Mouse (Mus musculus): ENCODE measurements around the gene Cym.

Gene Cym

DNA sequence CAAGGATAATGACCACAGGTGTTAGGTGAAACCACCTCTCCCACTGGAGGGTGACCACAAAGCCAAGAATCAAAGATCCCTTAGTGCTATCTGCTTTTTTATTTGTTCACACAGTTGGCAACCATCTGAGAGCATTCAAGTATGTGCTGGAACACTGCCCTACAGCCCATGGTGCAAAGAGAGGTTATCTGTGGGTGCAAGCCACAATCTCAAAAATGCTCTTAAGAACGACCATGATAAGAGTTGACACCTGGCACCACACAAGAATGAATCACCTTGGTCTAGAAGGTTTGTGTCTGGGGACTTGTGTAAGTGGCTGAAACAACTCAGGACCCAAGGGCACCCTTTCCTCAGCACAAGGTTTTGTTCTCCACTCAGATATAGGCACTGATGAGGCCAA, 1.7 kb upstream of the Cym start:
- no peak for DNase-seq (ENCODE audit: low spot score in 2 of 2)

DNA sequence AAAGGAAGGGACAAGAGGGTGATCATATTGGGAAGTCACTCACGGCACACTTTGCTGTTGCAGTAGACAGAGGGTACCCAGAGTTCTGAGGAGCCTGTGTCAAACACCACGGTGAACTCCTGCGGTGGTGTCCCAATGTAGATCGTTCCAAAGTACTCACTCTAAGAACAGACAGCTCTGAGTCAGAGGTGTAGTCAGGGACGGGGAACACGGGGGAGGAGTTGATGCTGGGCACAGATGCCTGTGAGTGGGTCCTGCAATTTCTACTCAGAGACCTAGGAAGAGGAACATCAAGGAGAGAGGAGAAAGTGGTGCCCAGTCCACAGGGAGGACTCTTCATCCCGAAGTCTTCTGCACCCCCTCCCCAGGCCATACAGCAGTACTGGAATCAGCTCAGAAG, 3.0 kb downstream of the Cym start:
- no peak for DNase-seq (ENCODE audit: low spot score in 2 of 2)

- DNase-seq (ENCODE audit: low spot score in 2 of 2): no peak
These were observed 4.4 kb downstream of the Cym start for GRCm38 (mm10) chr3:107217101-107217480.

DNA sequence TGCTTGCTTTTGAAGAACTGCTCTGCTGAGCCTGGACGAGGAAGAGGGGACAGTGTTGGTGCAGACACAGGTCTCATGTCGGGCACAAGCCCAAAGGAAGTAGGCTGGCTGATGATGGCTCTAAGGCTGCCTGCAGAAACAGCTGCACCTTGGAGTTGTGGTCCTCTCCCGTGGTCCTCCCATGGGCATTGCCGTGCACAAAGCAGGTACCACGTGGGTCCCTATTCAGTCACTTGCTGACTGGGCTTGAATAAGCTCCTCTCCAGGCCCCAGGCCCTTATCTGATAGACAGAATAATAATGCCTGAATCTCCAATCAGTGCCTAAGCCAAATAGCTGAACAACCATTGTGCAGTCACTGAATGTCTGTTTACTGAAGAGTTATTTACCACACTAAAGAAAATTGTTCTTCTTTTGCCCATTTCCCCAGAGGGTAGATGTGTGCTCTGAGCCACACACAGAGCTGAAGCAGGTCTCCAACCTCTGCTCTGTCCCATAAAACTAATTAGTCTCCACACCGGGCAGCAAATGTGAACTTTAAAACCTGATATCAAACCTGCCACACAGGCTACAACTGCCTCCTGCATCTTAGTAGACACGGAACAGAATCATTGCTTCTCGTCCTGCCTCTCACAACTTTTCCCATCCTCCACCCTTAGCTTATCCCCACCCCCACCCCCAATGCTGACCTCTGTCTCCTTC, 5.0 kb downstream of the Cym start:
- DNase-seq (ENCODE audit: low spot score in 2 of 2): no peak

DNA sequence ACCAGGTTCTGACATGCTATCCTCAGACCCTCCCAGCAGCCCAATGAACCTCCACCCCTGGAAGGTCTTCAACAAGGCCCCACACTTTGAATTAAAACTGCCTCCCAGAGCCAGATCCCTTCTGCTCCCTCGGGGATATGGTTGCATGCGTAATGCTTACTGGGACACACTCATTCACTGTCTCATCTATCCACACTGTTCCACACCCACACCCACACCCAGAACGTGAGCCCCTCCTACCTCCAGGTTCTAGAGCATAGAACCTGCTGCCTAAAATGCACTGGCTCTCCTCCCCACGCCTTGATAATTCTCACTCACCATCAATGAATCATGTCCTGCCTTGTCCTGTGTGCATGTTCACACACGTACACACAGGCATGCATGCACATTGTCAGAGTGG, 6.9 kb downstream of the Cym start:
- no peak for DNase-seq (ENCODE audit: low spot score in 2 of 2)

- no peak for DNase-seq (ENCODE audit: low spot score in 2 of 2)
These were observed 13.8 kb downstream of the Cym start for GRCm38 (mm10) chr3:107207625-107208253.

DNA sequence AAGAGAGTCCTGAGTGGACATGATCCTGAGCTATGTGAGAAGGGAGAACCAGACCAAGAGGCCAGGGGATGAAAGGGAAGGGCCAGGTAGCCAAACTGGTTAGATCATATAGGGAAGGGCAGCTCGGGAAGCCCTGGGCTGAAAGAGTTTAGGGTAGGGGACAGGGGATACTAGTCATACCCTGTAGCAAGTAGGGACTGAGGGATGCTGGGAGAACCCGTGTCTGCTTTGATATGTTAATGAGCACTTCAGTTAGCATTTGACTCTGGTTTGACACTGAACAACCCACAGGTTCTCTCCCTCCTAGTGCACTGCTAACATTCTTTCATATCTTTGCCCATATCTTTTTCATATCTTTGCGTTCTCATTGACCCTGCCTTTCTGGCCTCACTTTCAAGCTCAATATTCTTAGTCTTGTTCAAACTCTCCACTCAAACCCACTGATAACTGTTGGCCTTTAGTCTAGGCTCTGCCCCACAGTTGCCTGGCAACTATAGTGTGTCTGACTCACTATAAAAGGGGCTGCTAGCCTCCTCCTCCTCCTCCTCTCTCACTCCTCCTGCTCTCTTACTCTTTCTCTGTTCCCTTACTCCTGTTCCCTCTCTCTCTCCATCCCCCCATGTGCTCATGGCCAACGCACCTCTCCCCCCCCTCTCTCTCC, 14.9 kb downstream of the Cym start:
- DNase-seq (ENCODE audit: low spot score in 2 of 2): no peak

DNA sequence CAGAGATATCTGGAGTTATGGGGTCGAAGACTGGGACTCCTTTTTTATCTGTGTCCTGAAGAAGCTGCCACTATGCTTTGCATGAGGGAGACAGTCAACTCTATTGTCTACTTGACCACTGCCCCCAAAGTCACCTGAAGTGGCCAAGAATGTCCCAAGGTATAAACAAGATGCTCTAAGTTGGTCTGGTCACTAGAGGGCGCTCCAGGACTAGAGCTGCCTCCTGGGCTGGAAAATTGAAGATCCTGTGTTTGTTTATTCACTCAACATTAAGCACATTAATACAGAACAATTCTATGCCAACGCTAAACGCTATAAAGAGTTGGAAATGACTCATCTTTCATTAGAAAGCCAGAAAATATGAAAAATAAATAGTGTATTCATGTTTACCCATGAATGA, 15.5 kb downstream of the Cym start:
- peak; percentile 36 to 75 for DNase-seq (ENCODE audit: low spot score in 2 of 2)

GRCm38 (mm10) chr3:107205170-107205569, 16.4 kb downstream of the Cym start:
- DNase-seq (ENCODE audit: low spot score in 2 of 2): no peak

- DNase-seq (ENCODE audit: low spot score in 2 of 2): no peak
These were observed 17.1 kb downstream of the Cym start for GRCm38 (mm10) chr3:107204413-107204812.

GRCm38 (mm10) chr3:107201310-107202180, 20.0 kb downstream of the Cym start:
- no peak for DNase-seq (ENCODE audit: low spot score in 2 of 2)

- DNase-seq (ENCODE audit: low spot score in 2 of 2): peak in 1 of 2 experiments; percentile 22
These were observed 33.2 kb downstream of the Cym start for GRCm38 (mm10) chr3:107188226-107188899.

DNA sequence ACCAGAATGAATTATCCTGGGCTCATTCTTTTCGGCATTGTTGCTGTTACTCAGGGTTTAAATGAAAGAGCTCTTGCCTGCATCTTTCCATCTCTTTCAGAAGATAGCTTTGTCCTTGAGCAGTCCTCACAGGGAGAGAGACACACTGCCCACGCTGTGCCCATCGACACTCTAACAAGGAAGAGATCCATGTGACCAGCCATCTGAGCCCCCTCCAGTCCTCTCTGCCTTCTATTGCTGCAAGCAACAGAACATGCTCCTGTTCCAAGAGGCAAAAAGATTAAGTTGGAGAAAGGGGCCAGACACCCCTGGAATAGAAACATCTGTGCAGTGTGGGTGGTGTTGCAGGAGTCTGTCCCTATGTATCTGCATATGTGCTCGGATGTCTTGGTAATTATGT, 34.5 kb downstream of the Cym start:
- DNase-seq (ENCODE audit: low spot score in 2 of 2): no peak

GRCm38 (mm10) chr3:107185597-107185996, 35.9 kb downstream of the Cym start:
- no peak for DNase-seq (ENCODE audit: low spot score in 2 of 2)

DNA sequence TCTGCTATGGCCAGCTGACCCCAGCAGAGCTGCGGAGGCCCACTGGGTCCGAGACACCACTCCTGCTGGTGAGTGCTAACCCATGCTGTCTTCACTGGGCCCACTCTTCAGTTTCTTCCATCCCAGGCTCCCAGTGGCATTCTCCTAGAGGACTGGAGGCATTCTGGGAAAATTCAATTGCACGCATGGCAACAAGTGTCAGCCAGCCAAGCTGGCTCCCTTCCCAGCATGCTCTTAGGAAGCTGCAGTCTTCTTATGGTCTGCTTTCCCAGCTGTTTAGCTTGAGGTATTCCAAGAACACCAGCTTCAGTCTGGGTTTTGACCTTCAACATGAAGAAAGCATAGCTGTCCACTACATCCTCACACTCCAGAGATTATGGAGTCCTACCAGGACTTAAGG, 38.4 kb downstream of the Cym start:
- no peak for DNase-seq (ENCODE audit: low spot score in 2 of 2)

DNA sequence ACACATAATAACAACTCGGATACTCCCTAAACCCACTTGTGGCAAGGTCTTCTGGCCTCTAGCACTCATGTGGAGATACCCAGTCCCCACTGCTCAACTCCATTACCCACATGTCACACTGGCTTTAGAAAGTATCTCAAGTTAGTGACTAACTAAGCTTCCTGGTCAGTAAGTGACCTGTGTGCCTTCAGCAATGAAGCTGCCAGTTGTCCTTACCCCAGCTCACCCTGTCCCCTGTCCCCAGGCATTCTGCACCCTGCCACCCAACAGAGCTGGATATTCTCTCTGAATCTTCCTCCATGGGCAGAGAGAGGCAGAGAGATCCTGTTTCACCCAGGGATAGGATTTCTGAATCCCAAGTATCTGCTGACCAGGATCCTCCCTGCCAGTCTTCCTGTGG, 38.8 kb downstream of the Cym start, which contains the start of gene Kcna10:
Gene Kcna10 (plus strand): TSS at position 301 of the 400 bp plus-strand sequence.
- no peak for DNase-seq (ENCODE audit: low spot score in 2 of 2)

GRCm38 (mm10) chr3:107180860-107181259, 40.7 kb downstream of the Cym start:
- DNase-seq (ENCODE audit: low spot score in 2 of 2): no peak

GRCm38 (mm10) chr3:107176501-107176900, 45.0 kb downstream of the Cym start:
- no peak for DNase-seq (ENCODE audit: low spot score in 2 of 2)

DNA sequence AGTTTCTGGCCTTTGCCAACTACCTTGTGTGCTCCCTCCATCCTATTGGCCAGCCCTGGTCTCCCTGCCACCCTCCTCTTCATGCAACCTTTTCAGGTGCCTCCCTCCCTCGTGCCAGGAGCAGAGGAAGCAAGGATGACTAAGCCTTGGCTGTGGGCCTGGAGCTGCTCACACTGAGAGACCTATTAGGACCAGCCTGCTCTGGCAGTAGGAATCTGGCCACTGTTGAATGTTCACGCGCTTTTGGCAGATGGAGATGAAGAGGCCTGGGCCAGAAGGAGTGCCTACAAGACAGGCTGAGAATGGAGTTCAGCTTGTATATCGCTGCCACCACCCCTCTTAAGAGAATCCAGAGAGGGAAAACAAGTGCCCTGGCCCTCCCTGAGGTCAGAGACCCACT, 46.0 kb downstream of the Cym start:
- no peak for DNase-seq (ENCODE audit: low spot score in 2 of 2)

DNA sequence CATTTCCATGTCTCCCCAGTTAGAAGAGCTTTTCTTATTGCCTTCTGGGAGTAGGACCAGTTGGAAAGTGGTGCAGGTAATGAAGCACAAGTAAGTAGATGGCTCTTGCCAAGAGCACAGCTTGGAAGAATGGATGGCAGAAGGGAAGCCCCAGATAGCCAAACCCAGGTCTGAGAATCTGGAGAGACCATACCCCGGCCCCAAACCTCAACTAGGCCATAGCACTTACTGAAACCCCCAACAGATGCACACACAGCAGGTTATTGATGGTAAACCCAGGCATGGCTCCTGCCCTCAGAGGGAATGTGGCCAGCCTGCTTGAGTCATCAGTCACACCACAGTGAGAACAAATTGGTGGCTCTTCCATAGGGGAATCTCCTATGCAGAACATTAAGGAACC, 49.0 kb downstream of the Cym start:
- no peak for DNase-seq (ENCODE audit: low spot score in 2 of 2)

- no peak for DNase-seq (ENCODE audit: low spot score in 2 of 2)
These were observed 49.6 kb downstream of the Cym start for GRCm38 (mm10) chr3:107171964-107172363.

- DNase-seq (ENCODE audit: low spot score in 2 of 2): no peak
These were observed 52.0 kb downstream of the Cym start for GRCm38 (mm10) chr3:107169552-107169951.

Data from spleen, postnatal 10 days (tissue).